Mouse (Mus musculus) heart, postnatal 0 days (tissue): Measurements from ENCODE around the gene Ypel3.

Source experiments
- CTCF ChIP-seq: IDR thresholded peaks from 2 replicates; pipeline ENCODE4 v1.5.1; 2016; ENCODE audit warnings: antibody characterized with exemption, control low read depth, low read depth
- EP300 ChIP-seq: IDR thresholded peaks from 2 replicates; pipeline ENCODE4 v1.6.1; 2016; ENCODE audit warnings: antibody characterized with exemption, low read depth

DNA sequence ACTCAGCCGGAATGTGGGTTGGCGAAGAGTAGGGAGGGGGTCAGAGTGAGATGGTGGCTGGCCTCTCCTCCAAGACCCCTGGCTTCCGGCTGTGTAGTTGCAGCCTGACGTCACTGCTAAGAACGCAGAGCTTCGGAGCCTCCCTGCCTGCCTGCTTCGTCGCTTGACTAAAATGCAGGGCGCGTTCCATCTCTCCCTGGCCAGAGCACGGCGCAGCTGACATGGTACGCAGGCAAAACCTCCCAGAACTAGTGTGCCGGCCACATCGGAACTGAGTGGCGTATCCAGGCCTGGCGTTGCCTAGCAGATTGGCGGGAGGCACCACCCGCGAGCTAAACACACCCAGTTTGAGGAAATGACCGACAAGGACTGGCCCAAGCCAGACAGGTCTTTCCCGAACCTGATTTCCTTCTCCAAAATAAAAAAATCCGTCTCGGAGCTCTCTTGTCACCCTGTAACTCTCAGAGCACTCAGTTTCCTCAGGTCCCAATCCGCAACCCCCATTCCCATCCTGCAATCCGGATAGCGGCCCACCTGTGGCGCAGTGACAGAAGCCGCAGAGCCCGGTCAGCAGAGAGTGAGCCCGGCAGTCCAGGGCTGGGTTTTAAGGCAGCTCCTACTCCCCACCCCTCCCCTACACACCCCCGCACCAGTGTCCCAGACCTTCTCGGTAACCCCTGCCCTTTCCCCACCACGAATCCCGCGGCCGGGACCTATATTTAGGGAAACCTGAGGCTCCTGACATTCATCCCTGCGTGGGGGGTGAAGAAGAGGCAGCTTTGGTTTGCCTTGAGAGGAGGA, 22.9 kb downstream of the Ypel3 start:
- TF ChIP-seq CTCF, result peak; percentile 39
- no peak; the same call in 1 of the 2 replicates for TF ChIP-seq EP300
